8 mouse cellular contexts compared by ENCODE assay signal in the genomic region with DNA sequence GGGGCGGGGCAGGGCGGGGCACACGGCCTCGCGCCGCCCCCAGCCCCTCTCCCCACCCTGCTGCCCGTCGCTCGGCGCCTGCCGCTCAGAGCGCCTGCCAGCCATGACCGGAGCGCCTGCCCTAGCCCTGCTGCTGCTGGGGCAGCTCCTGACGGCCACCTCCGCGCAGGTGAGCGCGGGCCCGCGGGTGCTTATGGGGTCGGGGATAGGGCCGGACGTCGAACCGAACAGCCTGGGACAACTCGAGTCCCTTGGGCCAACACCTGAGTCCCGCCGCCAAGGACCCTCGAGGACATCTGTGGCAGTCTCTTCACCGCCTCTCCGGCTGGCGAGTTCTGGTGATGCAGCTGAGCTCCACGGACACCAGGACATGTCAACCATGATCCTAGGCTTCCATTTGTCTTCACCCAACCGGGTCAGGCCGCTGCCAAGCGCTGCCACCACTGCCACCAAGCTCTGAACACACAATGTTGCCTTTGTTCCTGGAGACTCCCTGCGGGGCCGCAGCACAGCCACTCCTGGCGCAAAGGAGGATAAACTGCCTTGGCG. TPM values are rescaled to one million over a fixed set of nuclear protein-coding genes. Genes with fewer than 3 reads are reported as not detected.
A peak's percentile ranks its signal among the peaks of the same experiment; 100 is the strongest.
DNase-seq lines count a peak whose midpoint lies in the region; ATAC-seq and TF ChIP-seq lines count a peak whose summit lies in the region.

No protein-coding gene starts in this region.

- H3K36me3 ChIP-seq in testis, adult 2 months (ENCODE audit: control insufficient read depth, insufficient read depth, low read length), result peaks cover 1% of the 10 kb centered on the region; the same call in 1 of the 2 replicates
- H3K36me3 ChIP-seq in limb, embryonic 15.5 days, result peaks cover 24% of the 10 kb centered on the region

- H3K9ac ChIP-seq in limb, embryonic 15.5 days, result peak overlapping the region; percentile 24

- WGBS in limb, embryonic 15.5 days, result 2% methylated on average over 39 of the region's 41 CpGs

- H3K4me1 ChIP-seq in testis, adult 2 months (ENCODE audit: control insufficient read depth, insufficient read depth, low read length), result peaks cover 8% of the 10 kb centered on the region
- peaks cover 35% of the 10 kb centered on the region for H3K4me1 ChIP-seq in limb, embryonic 15.5 days

- TF ChIP-seq CTCF in testis, adult 2 months (IDR thresholded peaks at IDR 0.05; ENCODE audit: control insufficient read depth, insufficient read depth, insufficient replicate concordance, low read depth, low read length), result no peak

- H3K4me3 ChIP-seq in testis, adult 2 months (ENCODE audit: control insufficient read depth, low read depth, low read length), result peak overlapping the region; percentile 80
- H3K4me3 ChIP-seq in limb, embryonic 15.5 days, result peak overlapping the region; percentile 44

- 0 out of 2 replicates have a peak, but pooled peaks have one; percentile 21 for ATAC-seq in frontal cortex, adult (ENCODE audit: low TSS enrichment)
- ATAC-seq in limb, embryonic 15.5 days (ENCODE audit: insufficient number of reproducible peaks, low FRiP score, low TSS enrichment, low read depth), result peak; percentile 41; the same call in 1 of the 2 replicates

- TF ChIP-seq POLR2A in testis, adult 2 months (IDR thresholded peaks at IDR 0.05; ENCODE audit: control insufficient read depth, low read depth, low read length), result no peak

- peak overlapping the region; percentile 67 for H3K4me2 ChIP-seq in limb, embryonic 15.5 days

- no peak overlapping the region for H3K27ac ChIP-seq in testis, adult 2 months (ENCODE audit: control insufficient read depth, insufficient read depth, low read depth, low read length)
- peak overlapping the region; percentile 84 for H3K27ac ChIP-seq in limb, embryonic 15.5 days

- no peaks in the 10 kb centered on the region for H3K27me3 ChIP-seq in testis, adult 2 months (ENCODE audit: control insufficient read depth, insufficient read depth, low read length)
- peaks cover 16% of the 10 kb centered on the region; the same call in 1 of the 2 replicates for H3K27me3 ChIP-seq in limb, embryonic 15.5 days

- no peaks in the 10 kb centered on the region for H3K9me3 ChIP-seq in limb, embryonic 15.5 days

- no peak for DNase-seq in frontal cortex, postnatal 10 days (ENCODE audit: low spot score in 2 of 2)
- no peak for DNase-seq in testis, postnatal 10 days (ENCODE audit: low spot score)
- no peak for DNase-seq in thymus, postnatal 10 days (ENCODE audit: low spot score in 2 of 2)
- DNase-seq in adrenal gland, postnatal 25 days, result no peak
- DNase-seq in thymus, postnatal 4 days, result no peak

RNA-seq across cellular contexts. Expression of a gene that starts 0.6 kb away (rescaled TPM):
- polyA plus RNA-seq in testis, adult 2 months (2012; rRNA removed), result 23.2 and 25.2 TPM in 2 replicates
- polyA plus RNA-seq in limb, embryonic 15.5 days (2015; fragmentation: Nextera tagmentation; extraction: Ambion mirVana), result 412 and 416 TPM in 2 replicates
- 0.70 and 1.0 TPM in 2 replicates for total RNA-seq in adrenal gland, postnatal 25 days (2021)

RNA-seq across cellular contexts. Expression of a gene that starts 9.2 kb away (rescaled TPM):
- polyA plus RNA-seq in testis, adult 2 months (2012; rRNA removed), result 13.7 and 20.0 TPM in 2 replicates
- 57.3 and 60.6 TPM in 2 replicates for polyA plus RNA-seq in limb, embryonic 15.5 days (2015; fragmentation: Nextera tagmentation; extraction: Ambion mirVana)
- total RNA-seq in adrenal gland, postnatal 25 days (2021), result 44.2 and 53.5 TPM in 2 replicates

RNA-seq across cellular contexts. Expression of a gene that starts 17.1 kb away (rescaled TPM):
- polyA plus RNA-seq in testis, adult 2 months (2012; rRNA removed), result 80.1 and 81.9 TPM in 2 replicates
- 28.6 and 30.3 TPM in 2 replicates for polyA plus RNA-seq in limb, embryonic 15.5 days (2015; fragmentation: Nextera tagmentation; extraction: Ambion mirVana)
- total RNA-seq in adrenal gland, postnatal 25 days (2021), result 17.7 and 22.3 TPM in 2 replicates

RNA-seq across cellular contexts. Expression of a gene that starts 44.3 kb away (rescaled TPM):
- 177 and 192 TPM in 2 replicates for polyA plus RNA-seq in testis, adult 2 months (2012; rRNA removed)
- 0.22 and 0.45 TPM in 2 replicates for polyA plus RNA-seq in limb, embryonic 15.5 days (2015; fragmentation: Nextera tagmentation; extraction: Ambion mirVana)
- not detected in 2 replicates for total RNA-seq in adrenal gland, postnatal 25 days (2021)

Comparison
In these comparisons a context has a peak if more than half of its experiments do, and no peak if none do; other contexts are left out.
1. RNA of a gene that starts 0.6 kb away (polyA plus RNA-seq): 412 to 416 TPM in limb, embryonic 15.5 days; 23.2 to 25.2 TPM in testis, adult 2 months; every median in the first group is over 10 times any median in the second.